Mouse (Mus musculus): Measurements from ENCODE around the gene Zfp316.

Gene Zfp316

GRCm38 (mm10) chr5:143213832-143214231 lies 56.0 kb downstream of the Zfp316 start:
- DNase-seq, result no peak

DNA sequence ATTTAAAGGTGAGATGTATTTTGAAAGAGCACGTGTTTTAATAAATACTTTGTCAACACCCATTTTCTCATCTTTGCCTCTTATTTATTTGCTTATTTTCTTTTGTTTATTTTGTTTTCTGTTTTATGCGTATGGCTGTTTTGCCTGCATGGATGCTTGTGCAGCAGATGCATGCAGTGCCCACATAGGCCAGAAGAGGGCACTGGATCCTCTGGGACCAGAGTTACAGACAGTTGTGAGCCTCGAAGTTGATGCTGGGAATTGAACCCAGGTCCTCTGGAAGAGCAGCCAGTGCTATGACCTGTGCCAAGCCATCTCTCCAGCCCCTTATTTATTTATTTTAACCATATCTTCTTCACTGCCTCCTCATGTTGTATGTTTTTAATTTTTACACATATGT lies 64.8 kb downstream of the Zfp316 start:
- DNase-seq, result no peak
